Mouse (Mus musculus) limb, embryonic 15.5 days (tissue): ENCODE data around the gene Abca8b. TPM values are rescaled to one million over a fixed set of nuclear protein-coding genes. Genes with fewer than 3 reads are reported as not detected.

Source experiments
- ATAC-seq: fragments of 200-750 bp; cut with Nextera tagmentation; 2 replicates; pipeline ENCODE4 v1.8.0; 2017; ENCODE audit warnings: low read depth, moderate TSS enrichment; ENCODE audit not compliant: insufficient number of reproducible peaks, low FRiP score, low TSS enrichment
- H3K27ac ChIP-seq: fragments of 300-500 bp; sonication (generic); 2 replicates; pipeline ENCODE4 v1.5.1; 2015; ENCODE audit warnings: moderate library complexity, mild to moderate bottlenecking, inconsistent platforms
- H3K27me3 ChIP-seq: fragments of 300-500 bp; sonication (generic); 2 replicates; pipeline ENCODE4 v1.6.1; 2015; ENCODE audit warnings: inconsistent platforms
- H3K36me3 ChIP-seq: fragments of 300-500 bp; sonication (generic); 2 replicates; pipeline ENCODE4 v1.6.1; 2015; ENCODE audit warnings: inconsistent platforms
- H3K4me1 ChIP-seq: fragments of 300-500 bp; sonication (generic); 2 replicates; pipeline ENCODE4 v1.6.1; 2015; ENCODE audit warnings: inconsistent platforms
- H3K4me2 ChIP-seq: fragments of 300-500 bp; sonication (generic); 2 replicates; pipeline ENCODE4 v1.6.1; 2015; ENCODE audit warnings: mild to moderate bottlenecking, inconsistent platforms
- H3K4me3 ChIP-seq: fragments of 300-500 bp; sonication (generic); 2 replicates; pipeline ENCODE4 v1.5.1; 2015; ENCODE audit warnings: mild to moderate bottlenecking, inconsistent platforms
- H3K9ac ChIP-seq: fragments of 300-500 bp; sonication (generic); 2 replicates; pipeline ENCODE4 v1.6.1; 2015; ENCODE audit warnings: inconsistent platforms
- H3K9me3 ChIP-seq: fragments of 300-500 bp; sonication (generic); 2 replicates; pipeline ENCODE4 v1.6.1; 2016; ENCODE audit warnings: inconsistent platforms
- WGBS: fragments of 180-500 bp; shearing (Covaris S2); methylation state at CpG from one replicate; pipeline ENCODE4 v1.1.7; 2015; 5-methylcytosine and 5-hydroxymethylcytosine counted together
- polyA plus RNA-seq: library from polyadenylated mRNA; unstranded; fragments of >200 nt; fragmentation: Nextera tagmentation; extraction: Ambion mirVana; gene quantifications from 2 replicates; pipeline ENCODE4 v1.2.1, GENCODE M21; 2015

Gene Abca8b
- polyA plus RNA-seq, 1 experiment from 2014 or later, result 1.4 TPM

DNA sequence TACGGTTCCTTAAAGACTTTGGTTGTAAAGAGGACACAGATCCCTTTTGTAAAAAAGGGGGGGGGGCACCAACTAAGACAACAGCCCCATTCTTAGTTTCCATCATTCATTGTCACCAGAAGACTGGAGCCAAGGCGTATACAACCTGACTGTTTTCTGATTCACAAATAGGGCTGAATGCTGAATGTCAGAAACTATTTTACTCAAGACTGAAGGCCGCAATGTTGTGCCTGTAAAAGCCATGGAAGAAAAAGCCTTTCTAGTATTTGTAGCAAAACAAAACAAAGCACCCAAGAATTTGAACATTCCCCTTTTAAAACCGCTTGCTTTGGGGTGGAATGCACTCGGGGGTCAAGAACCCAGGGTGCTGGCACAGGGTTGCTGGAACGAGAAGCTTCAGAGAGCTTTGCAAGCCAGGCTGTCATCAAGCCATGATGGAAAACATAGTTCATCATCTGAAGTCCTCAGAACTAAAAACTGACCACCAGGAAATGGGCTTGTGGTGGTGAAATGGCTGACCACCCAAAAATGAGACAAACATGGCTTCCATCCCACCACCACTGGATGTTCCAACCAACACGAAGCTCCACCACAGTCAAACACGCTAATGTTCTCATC, 104.2 kb downstream of the Abca8b start:
- ATAC-seq, result no peak
- no peak overlapping the region for H3K27ac ChIP-seq
- H3K27me3 ChIP-seq, result no peaks in the 10 kb centered on the region
- no peak overlapping the region for H3K4me2 ChIP-seq
- H3K4me3 ChIP-seq, result no peak overlapping the region
- WGBS, result 84% methylated on average over 8 of the region's 8 CpGs
- H3K9me3 ChIP-seq, result no peaks in the 10 kb centered on the region
- peaks cover 10% of the 10 kb centered on the region; the same call in 1 of the 2 replicates for H3K4me1 ChIP-seq
- H3K36me3 ChIP-seq, result no peaks in the 10 kb centered on the region
- H3K9ac ChIP-seq, result no peak overlapping the region

DNA sequence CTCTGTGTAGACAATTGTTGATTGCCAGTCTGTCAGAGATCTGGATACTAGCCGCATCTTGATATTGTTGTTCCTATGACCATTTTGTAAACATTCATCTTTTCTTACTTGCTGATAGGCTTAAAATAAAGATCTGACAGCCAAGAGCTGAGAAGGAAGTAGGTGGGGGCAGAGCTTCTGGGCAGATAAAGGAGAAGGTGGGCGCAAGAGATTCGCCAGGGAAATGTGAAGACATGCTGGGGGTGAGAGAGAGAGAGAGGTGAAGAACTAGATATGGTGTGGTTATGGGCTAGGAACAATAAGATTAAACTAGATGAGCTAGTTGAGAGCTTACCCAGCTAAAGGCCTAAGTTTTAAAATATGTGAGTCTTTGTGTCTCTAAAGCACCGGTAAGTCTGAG, 106.0 kb downstream of the Abca8b start:
- 91% methylated on average over 4 of the region's 4 CpGs for WGBS
- ATAC-seq, result no peak
- H3K9ac ChIP-seq, result no peak overlapping the region
- no peaks in the 10 kb centered on the region for H3K36me3 ChIP-seq
- H3K4me2 ChIP-seq, result no peak overlapping the region
- no peaks in the 10 kb centered on the region for H3K27me3 ChIP-seq
- H3K27ac ChIP-seq, result no peak overlapping the region
- peaks cover 4% of the 10 kb centered on the region; the same call in 1 of the 2 replicates for H3K4me1 ChIP-seq
- H3K4me3 ChIP-seq, result no peak overlapping the region
- no peaks in the 10 kb centered on the region for H3K9me3 ChIP-seq

DNA sequence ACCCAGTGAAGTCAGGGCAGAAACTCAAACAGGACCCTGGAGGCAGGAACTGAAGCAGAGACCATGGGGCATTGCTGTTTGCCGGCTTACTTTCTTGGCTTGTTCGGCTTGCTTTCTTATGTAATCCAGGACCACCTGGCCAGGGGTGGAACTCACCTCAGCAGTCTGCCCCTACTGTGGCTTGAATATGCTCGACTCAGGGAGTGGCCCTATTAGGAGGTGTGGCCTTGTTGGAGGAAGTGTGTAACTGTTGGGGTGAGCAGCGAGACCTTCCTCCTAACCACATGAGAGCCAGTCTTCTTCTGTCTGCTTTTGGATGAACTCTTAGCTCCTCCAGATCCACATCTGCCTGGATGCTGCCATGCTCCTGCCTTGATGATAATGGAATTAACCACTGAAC, 108.9 kb downstream of the Abca8b start:
- Histone ChIP-seq H3K9ac (no peak overlapping the region), H3K36me3 (no peaks in the 10 kb centered on the region), H3K4me3 (no peak overlapping the region), H3K27me3 (no peaks in the 10 kb centered on the region), H3K9me3 (no peaks in the 10 kb centered on the region), H3K27ac (no peak overlapping the region), H3K4me1 (no peaks in the 10 kb centered on the region), H3K4me2 (no peak overlapping the region)
- 90% methylated on average over 4 of the region's 4 CpGs for WGBS
- no peak for ATAC-seq

DNA sequence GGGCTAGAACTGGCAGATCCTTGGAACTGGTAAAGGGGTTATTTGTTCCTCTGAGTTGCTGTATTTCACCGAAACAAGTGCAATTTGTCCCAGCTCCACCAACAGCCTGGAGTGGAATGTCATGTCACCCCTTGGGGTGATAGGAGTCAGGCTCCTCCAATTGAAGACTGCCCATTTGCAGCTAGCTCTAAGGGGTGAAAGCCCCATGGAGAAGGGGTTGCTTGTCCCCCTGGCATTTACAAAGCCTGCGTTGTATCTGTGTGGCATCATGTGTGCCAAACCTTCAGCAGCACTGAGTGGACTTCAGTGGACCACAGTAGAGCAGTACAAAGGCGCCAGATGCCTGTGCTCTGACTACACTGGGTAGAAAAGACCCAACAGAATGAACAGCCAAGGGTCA, 110.1 kb downstream of the Abca8b start:
- Histone ChIP-seq H3K4me3 (no peak overlapping the region), H3K9me3 (no peaks in the 10 kb centered on the region), H3K27ac (no peak overlapping the region), H3K4me1 (no peaks in the 10 kb centered on the region), H3K9ac (no peak overlapping the region), H3K36me3 (no peaks in the 10 kb centered on the region), H3K4me2 (no peak overlapping the region), H3K27me3 (no peaks in the 10 kb centered on the region)
- WGBS, result 86% methylated on average over 3 of the region's 3 CpGs
- ATAC-seq, result no peak

DNA sequence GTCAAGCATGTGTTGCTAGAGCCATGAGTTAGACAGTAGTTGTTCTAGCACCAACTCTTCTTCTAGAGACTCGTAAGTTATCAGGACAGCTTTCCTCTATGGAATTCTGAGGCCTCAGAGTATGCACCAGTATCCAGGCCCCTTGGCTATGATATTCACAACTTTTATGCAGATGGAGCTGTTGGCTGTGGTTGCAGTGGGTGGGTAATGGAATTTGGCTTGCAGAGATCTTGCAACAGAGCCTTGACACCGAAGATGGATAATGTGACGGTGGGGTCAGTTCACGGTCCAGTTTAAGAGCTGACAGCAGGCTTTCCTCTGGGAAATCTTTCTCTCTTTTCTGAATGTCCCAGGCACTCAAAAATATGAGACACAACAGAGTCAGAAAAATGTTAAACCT, 110.8 kb downstream of the Abca8b start:
- no peaks in the 10 kb centered on the region for H3K36me3 ChIP-seq
- no peak for ATAC-seq
- no peak overlapping the region for H3K27ac ChIP-seq

DNA sequence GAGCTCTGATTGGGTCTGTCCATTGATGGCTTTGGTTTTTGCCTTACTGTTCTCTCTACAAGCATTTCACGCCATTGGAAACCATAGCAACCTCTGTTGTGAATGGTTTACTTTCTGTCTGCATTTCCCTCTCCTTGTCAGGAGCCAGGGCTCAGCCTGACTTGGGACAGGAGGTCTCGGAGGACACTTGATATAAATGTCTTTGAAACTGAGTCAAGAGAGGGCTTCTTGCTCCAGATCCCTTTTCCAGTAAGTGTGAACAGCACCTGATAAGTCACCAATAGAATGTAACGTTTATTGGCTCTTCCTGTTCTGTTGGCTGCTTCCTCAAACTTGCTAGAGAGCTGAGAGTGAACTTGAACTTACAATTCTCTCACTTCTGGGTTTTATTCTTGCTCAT, 111.5 kb downstream of the Abca8b start:
- H3K9me3 ChIP-seq, result no peaks in the 10 kb centered on the region
- WGBS, result 48% methylated on average over 3 of the region's 3 CpGs
- H3K4me3 ChIP-seq, result no peak overlapping the region
- no peaks in the 10 kb centered on the region for H3K27me3 ChIP-seq
- no peak for ATAC-seq
- H3K36me3 ChIP-seq, result no peaks in the 10 kb centered on the region
- no peak overlapping the region for H3K4me2 ChIP-seq
- no peak overlapping the region for H3K9ac ChIP-seq
- no peak overlapping the region for H3K27ac ChIP-seq
- H3K4me1 ChIP-seq, result no peaks in the 10 kb centered on the region

More for the DNA sequence above, 110.8 kb downstream of the Abca8b start:
- Histone ChIP-seq H3K4me2 (no peak overlapping the region), H3K9ac (no peak overlapping the region), H3K27me3 (no peaks in the 10 kb centered on the region), H3K4me1 (no peaks in the 10 kb centered on the region), H3K9me3 (no peaks in the 10 kb centered on the region), H3K4me3 (no peak overlapping the region)
- WGBS, result 57% methylated on average over 4 of the region's 4 CpGs

Other genes starting within 250 kb of the Abca8b start
- not detected in 2 replicates for gene 1700012B07Rik, start 167.8 kb downstream of the Abca8b start, polyA plus RNA-seq
- 3.5 and 5.6 TPM in 2 replicates for gene Abca8a, start 100.1 kb upstream of the Abca8b start, polyA plus RNA-seq
- gene Abca9, start 172.4 kb upstream of the Abca8b start, polyA plus RNA-seq, result 10.0 and 12.7 TPM in 2 replicates